7 mouse cellular contexts compared by ENCODE assay signal in genomic region chr7:98572223-98572868, GRCm38 (mm10).
DNase-seq lines count a peak whose midpoint lies in the region; ATAC-seq lines count a peak whose summit lies in the region.

No protein-coding gene starts in this region.

- H3K4me3 ChIP-seq in kidney, embryonic 15.5 days (replicated peaks) = no peak overlapping the region
- H3K4me3 ChIP-seq in midbrain, embryonic 13.5 days (replicated peaks) = no peak overlapping the region

- no peaks in the 10 kb centered on the region for H3K9me3 ChIP-seq in kidney, embryonic 15.5 days (replicated peaks)
- H3K9me3 ChIP-seq in midbrain, embryonic 13.5 days = no peaks in the 10 kb centered on the region

- 18% methylated on average over 10 of the region's 10 CpGs for WGBS in kidney, embryonic 15.5 days
- WGBS in midbrain, embryonic 13.5 days = 43% methylated on average over 10 of the region's 10 CpGs

- peaks cover 48% of the 10 kb centered on the region for H3K4me1 ChIP-seq in kidney, embryonic 15.5 days
- 0 out of 2 replicates have a peak, but pooled peaks cover 4% of the 10 kb centered on the region for H3K4me1 ChIP-seq in midbrain, embryonic 13.5 days (replicated peaks)

- H3K27ac ChIP-seq in kidney, embryonic 15.5 days = peak overlapping the region; percentile 97
- H3K27ac ChIP-seq in midbrain, embryonic 13.5 days = no peak overlapping the region

- peak; percentile 67 for ATAC-seq in kidney, embryonic 15.5 days (replicated peaks; ENCODE audit: low FRiP score)
- no peak for ATAC-seq in erythroid progenitor cell, adult 5-6 weeks (replicated peaks; ENCODE audit: low FRiP score, poor library complexity, severe bottlenecking)
- ATAC-seq in midbrain, embryonic 13.5 days = no peak

- H3K27me3 ChIP-seq in kidney, embryonic 15.5 days = no peaks in the 10 kb centered on the region
- H3K27me3 ChIP-seq in midbrain, embryonic 13.5 days = no peaks in the 10 kb centered on the region

- DNase-seq in embryo, embryonic 10.5 days (ENCODE audit: low spot score) = peak; percentile 68
- peak; percentile 82 for DNase-seq in heart, adult 8-10 months (ENCODE audit: low spot score)
- DNase-seq in lung, postnatal 25 days (ENCODE audit: low spot score) = peak; percentile 68
- no peak for DNase-seq in left cerebral cortex, adult 8-10 months (ENCODE audit: low spot score in 2 of 2)

- no peak overlapping the region for H3K4me2 ChIP-seq in kidney, embryonic 15.5 days
- H3K4me2 ChIP-seq in midbrain, embryonic 13.5 days (replicated peaks) = no peak overlapping the region

- H3K9ac ChIP-seq in kidney, embryonic 15.5 days = no peak overlapping the region
- no peak overlapping the region for H3K9ac ChIP-seq in midbrain, embryonic 13.5 days (replicated peaks)

- no peaks in the 10 kb centered on the region for H3K36me3 ChIP-seq in kidney, embryonic 15.5 days
- H3K36me3 ChIP-seq in midbrain, embryonic 13.5 days = no peaks in the 10 kb centered on the region

Comparison
In these comparisons a context has a peak if more than half of its experiments do, and no peak if none do; other contexts are left out.
1. DNase-seq: peak in embryo, embryonic 10.5 days (single experiment), heart, adult 8-10 months (single experiment) and lung, postnatal 25 days (single experiment); none in left cerebral cortex, adult 8-10 months (0 of 2).